Mouse (Mus musculus): ENCODE data around the gene Trim59. TPM values are rescaled to one million over a fixed set of nuclear protein-coding genes. Genes with fewer than 3 reads are reported as not detected.
"Not testable (repeated sequence)": the region's sequence is repeated elsewhere in the genome, so short reads cannot be mapped to it uniquely, and the experiment has no call there.

The Trim59 gene
- polyA plus RNA-seq, 1 experiment from 2014 or later, result 243 TPM

DNA sequence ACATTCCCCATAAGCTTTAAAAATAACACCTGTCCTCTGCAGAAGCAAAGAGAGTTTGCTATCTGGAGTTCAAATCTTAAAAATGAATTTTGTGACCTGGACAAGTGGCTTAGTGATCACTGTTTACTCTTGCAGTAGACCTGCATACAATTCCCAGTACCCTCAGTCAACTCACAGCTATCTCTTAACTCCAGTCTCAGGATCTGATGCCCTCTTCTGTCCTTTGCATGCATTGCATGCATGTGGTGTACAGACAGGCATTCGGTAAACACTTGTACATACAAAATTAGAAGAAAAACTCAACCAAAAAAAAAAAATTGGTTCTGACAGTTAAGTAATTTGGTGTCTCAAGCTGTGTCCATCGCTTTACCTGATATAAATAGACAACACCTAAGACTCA, 24.3 kb downstream of the Trim59 start:
- H3K9me3 ChIP-seq (ENCODE audit: control insufficient read depth, low read length), result no peaks in the 10 kb centered on the region
- peaks cover 14% of the 10 kb centered on the region for H3K36me3 ChIP-seq (ENCODE audit: control insufficient read depth, insufficient read depth, low read length)
- WGBS, result 91% methylated on average over 2 of the region's 2 CpGs
- H3K4me1 ChIP-seq (replicated peaks; ENCODE audit: control insufficient read depth, insufficient read depth, low read length), result no peaks in the 10 kb centered on the region
- no peaks in the 10 kb centered on the region for H3K27me3 ChIP-seq (ENCODE audit: control insufficient read depth, insufficient read depth, low read length)
- no peak overlapping the region for H3K4me2 ChIP-seq (ENCODE audit: low read depth, low read length, severe bottlenecking)
- no peak overlapping the region for H3K27ac ChIP-seq (ENCODE audit: low read depth, low read length)
- no peak overlapping the region for H3K4me3 ChIP-seq (ENCODE audit: low read depth, low read length)
- no peak overlapping the region for H3K9ac ChIP-seq (ENCODE audit: low read length)
- no peak for DNase-seq (ENCODE audit: low spot score)
- no peak for ATAC-seq (replicated peaks; ENCODE audit: low FRiP score)

DNA sequence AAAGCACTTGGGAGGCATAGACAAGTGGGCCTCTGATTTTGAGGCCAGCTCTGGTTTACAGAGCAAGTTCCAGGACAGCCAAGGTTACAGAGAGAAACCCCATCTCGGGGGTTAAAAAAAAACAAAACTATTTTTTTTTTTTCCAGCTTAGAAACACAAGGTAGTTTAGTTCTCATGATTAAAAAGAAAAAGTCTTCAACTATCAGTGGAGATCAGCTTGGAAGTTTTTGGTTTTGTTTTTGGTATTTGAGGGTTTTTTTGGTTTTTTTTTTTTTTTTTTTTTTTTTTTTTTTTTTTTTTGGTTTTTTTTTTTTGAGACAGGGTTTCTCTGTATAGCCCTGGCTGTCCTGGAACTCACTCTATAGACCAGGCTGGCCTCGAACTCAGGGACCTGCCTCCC, 25.9 kb downstream of the Trim59 start:
- H3K4me2 ChIP-seq (ENCODE audit: low read depth, low read length, severe bottlenecking); H3K4me3 ChIP-seq (ENCODE audit: low read depth, low read length); DNase-seq (ENCODE audit: low spot score); H3K4me1 ChIP-seq (replicated peaks; ENCODE audit: control insufficient read depth, insufficient read depth, low read length); H3K27ac ChIP-seq (ENCODE audit: low read depth, low read length); H3K27me3 ChIP-seq (ENCODE audit: control insufficient read depth, insufficient read depth, low read length); H3K9me3 ChIP-seq (ENCODE audit: control insufficient read depth, low read length); ATAC-seq (replicated peaks; ENCODE audit: low FRiP score); H3K9ac ChIP-seq (ENCODE audit: low read length): not testable (repeated sequence)
- peaks cover 14% of the 10 kb centered on the region for H3K36me3 ChIP-seq (ENCODE audit: control insufficient read depth, insufficient read depth, low read length)
- 96% methylated on average over 2 of the region's 2 CpGs for WGBS

DNA sequence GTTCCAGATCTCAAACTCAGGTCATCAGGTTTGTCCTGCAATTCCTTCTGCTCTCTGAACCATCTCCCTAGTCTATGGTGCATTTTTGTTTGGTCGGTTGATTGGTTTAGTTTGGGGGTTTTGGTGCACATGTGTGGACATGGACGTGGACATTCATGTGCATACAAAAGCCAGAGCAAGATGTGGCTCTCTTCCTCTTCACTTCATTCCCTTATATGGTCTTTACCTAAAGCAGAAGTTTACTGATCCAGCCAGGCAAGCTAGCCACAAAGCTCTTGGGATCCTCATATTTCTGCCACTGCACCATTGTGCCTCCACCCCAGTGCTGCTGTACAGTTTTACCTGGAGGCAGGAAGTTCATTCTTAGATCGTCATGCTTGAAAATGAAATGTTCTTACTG, 27.4 kb downstream of the Trim59 start:
- WGBS, result 91% methylated on average over 3 of the region's 3 CpGs
- H3K36me3 ChIP-seq (ENCODE audit: control insufficient read depth, insufficient read depth, low read length), result peaks cover 12% of the 10 kb centered on the region

DNA sequence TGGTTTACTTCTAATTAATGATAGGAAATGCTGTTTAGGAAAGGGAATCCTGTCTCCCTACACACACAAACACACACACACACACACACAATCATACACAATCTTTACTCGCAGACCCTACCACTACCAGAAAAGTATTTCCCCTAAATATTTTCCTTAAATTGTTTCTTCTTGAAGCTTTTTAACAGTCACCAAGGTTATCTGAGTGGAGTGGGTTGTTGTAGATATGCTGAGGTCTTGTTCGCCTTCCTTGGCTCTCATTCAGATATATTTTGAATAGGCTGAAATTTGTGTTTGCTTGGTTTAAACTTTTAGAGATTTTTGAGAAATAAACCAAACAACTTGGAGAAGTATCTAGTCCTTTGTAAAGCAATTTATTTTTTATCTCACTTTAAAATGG, 35.7 kb downstream of the Trim59 start:
- Histone ChIP-seq H3K27ac (ENCODE audit: low read depth, low read length) (no peak overlapping the region), H3K4me1 (replicated peaks; ENCODE audit: control insufficient read depth, insufficient read depth, low read length) (no peaks in the 10 kb centered on the region), H3K9me3 (ENCODE audit: control insufficient read depth, low read length) (no peaks in the 10 kb centered on the region), H3K36me3 (ENCODE audit: control insufficient read depth, insufficient read depth, low read length) (no peaks in the 10 kb centered on the region; the same call in 1 of the 2 replicates), H3K9ac (ENCODE audit: low read length) (no peak overlapping the region), H3K27me3 (ENCODE audit: control insufficient read depth, insufficient read depth, low read length) (no peaks in the 10 kb centered on the region), H3K4me2 (ENCODE audit: low read depth, low read length, severe bottlenecking) (no peak overlapping the region), H3K4me3 (ENCODE audit: low read depth, low read length) (no peak overlapping the region)
- DNase-seq (ENCODE audit: low spot score), result no peak
- WGBS, result 95% methylated on average over 2 of the region's 2 CpGs
- ATAC-seq (replicated peaks; ENCODE audit: low FRiP score), result no peak

More for the DNA sequence above, 27.4 kb downstream of the Trim59 start:
- no peaks in the 10 kb centered on the region for H3K27me3 ChIP-seq (ENCODE audit: control insufficient read depth, insufficient read depth, low read length)
- H3K4me2 ChIP-seq (ENCODE audit: low read depth, low read length, severe bottlenecking), result no peak overlapping the region
- no peaks in the 10 kb centered on the region for H3K9me3 ChIP-seq (ENCODE audit: control insufficient read depth, low read length)
- DNase-seq (ENCODE audit: low spot score), result no peak
- no peak for ATAC-seq (replicated peaks; ENCODE audit: low FRiP score)
- no peaks in the 10 kb centered on the region for H3K4me1 ChIP-seq (replicated peaks; ENCODE audit: control insufficient read depth, insufficient read depth, low read length)
- no peak overlapping the region for H3K4me3 ChIP-seq (ENCODE audit: low read depth, low read length)
- no peak overlapping the region for H3K27ac ChIP-seq (ENCODE audit: low read depth, low read length)
- no peak overlapping the region for H3K9ac ChIP-seq (ENCODE audit: low read length)

DNA sequence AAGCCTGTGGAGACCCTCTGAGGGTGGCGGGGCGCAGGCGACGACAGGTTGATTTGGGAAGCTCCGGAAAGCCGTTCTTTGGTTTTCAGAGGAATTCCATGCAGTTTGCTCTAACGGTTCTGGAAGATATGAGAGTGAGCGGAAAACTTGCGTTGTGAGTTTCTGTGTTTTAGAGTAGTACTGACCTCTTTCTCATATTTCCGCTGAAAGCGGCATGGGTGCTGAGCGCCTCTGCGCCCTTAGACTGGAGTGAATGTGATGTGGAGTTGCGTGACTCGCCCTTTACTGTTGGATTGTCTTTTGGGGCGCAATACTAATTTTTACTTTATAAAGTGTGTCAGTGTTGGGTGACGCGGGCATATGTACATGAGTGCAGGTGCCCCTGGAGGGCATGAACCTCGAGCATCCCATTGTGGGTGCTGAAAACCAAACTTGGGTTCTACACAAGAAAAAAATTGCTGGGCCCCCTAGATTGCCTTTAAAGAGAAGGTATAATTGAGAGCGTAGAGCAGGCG, 38.3 kb downstream of the Trim59 start:
- 8% methylated on average over 21 of the region's 21 CpGs for WGBS
- H3K4me2 ChIP-seq (ENCODE audit: low read depth, low read length, severe bottlenecking), result peak overlapping the region; percentile 81
- H3K27ac ChIP-seq (ENCODE audit: low read depth, low read length), result no peak overlapping the region
- no peaks in the 10 kb centered on the region for H3K27me3 ChIP-seq (ENCODE audit: control insufficient read depth, insufficient read depth, low read length)
- DNase-seq (ENCODE audit: low spot score), result no peak
- H3K4me1 ChIP-seq (replicated peaks; ENCODE audit: control insufficient read depth, insufficient read depth, low read length), result no peaks in the 10 kb centered on the region
- no peaks in the 10 kb centered on the region for H3K9me3 ChIP-seq (ENCODE audit: control insufficient read depth, low read length)
- H3K36me3 ChIP-seq (ENCODE audit: control insufficient read depth, insufficient read depth, low read length), result no peaks in the 10 kb centered on the region; the same call in 1 of the 2 replicates
- no peak for ATAC-seq (replicated peaks; ENCODE audit: low FRiP score)
- H3K4me3 ChIP-seq (ENCODE audit: low read depth, low read length), result peak overlapping the region; percentile 99
- peak overlapping the region; percentile 95 for H3K9ac ChIP-seq (ENCODE audit: low read length)

DNA sequence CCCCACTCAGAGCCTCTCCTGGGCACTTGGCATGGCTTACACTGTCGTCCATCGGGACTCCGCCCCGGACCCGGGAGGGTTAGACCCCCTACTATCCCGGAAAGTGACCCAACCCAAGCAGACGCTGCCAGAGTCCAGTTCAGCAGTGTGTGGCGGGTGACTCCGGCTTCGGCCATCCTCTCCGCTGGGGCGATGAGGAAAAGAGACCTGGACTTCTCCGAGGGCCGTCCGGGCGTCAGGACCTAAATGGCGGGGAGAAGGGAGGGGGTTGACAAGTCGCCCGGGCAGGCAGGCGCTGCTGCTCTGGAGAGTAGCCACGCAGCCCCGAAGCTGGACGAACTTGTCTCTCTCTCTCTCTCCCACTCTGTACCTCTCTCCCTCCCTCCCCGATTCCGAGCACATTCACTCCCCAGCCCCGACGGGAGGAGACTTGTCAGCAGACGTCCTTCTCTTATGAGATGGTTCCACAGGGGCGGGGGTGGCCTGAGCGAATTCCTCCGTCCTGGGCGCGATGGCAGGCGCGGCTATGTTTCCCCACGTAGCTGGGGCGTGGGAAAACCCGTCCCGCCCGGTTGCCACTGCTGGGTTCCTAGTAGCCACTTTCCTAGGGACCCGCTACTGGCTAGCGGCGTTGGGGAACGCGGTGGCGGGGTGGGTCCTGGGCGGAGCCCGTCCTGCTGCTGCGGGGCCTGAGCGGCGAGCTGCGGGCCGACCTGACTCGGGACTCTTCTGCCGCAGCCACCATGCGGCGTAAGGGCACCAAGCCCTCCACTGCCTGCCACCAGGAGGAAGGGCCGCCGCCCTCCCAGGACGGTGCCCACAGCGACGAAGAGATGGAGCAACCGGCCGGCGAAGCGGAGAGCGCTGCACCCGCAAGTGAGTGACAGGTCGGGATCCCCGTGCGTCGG, 39.0 kb downstream of the Trim59 start:
- WGBS, result under 1% methylated on average over 72 of the region's 72 CpGs
- DNase-seq (ENCODE audit: low spot score) (peak; percentile 81), ATAC-seq (replicated peaks; ENCODE audit: low FRiP score) (peak; percentile 78)
- Histone ChIP-seq H3K9me3 (ENCODE audit: control insufficient read depth, low read length) (no peaks in the 10 kb centered on the region), H3K27ac (ENCODE audit: low read depth, low read length) (peak overlapping the region; percentile 90), H3K4me1 (replicated peaks; ENCODE audit: control insufficient read depth, insufficient read depth, low read length) (no peaks in the 10 kb centered on the region), H3K9ac (ENCODE audit: low read length) (peak overlapping the region; percentile 95), H3K4me2 (ENCODE audit: low read depth, low read length, severe bottlenecking) (peak overlapping the region; percentile 81), H3K27me3 (ENCODE audit: control insufficient read depth, insufficient read depth, low read length) (no peaks in the 10 kb centered on the region), H3K4me3 (ENCODE audit: low read depth, low read length) (peak overlapping the region; percentile 99), H3K36me3 (ENCODE audit: control insufficient read depth, insufficient read depth, low read length) (no peaks in the 10 kb centered on the region; the same call in 1 of the 2 replicates)

DNA sequence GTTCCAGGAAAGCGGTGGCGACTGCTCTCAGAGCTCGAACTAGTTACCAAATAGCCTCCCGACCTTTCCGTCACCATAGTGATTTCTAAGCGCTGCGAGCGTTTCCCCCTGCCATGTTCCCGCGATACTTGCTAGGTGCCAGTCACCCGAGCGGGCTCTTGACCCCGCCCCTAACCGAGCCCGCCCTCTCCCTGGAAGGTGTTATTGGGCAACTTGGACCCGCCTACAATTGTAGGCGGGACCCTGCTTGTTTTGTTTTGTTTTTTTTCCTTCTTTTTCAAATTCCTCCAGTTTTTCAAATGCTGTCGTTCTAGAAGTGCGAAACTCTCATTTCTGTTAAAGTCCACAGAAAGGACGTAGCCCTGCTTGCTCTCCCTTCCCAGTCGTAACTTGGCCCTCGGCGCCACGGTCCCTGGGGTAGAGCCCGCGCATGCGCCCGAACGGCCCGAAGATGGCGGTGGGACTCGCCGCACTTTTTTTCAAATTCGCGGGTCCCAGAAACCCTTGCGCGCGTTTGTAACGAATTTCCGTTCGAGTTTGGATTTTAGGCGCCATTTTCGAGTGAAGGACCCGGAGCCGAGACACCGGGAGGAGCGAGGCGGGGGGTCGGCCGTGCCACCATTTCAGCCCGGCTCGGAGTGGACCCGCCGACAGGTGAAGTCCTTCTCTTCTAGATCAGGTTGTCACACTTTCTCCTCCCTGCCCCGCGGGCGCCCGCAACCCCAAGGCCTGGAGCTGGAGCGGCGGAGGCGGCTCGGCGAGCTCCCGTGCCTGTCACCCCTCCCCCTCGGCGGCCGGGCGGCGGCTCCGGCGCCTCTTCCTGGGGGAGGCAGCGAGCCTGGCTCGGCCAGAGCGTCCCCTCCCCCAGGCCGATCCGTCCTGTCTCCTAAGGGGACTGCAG, 39.9 kb downstream of the Trim59 start, which contains the start of the genes Ift80 and Smc4:
Ift80 (minus strand) TSS at position 134 of the 901 bp plus-strand sequence.
Smc4 (plus strand) TSS at position 302 of the 901 bp plus-strand sequence.
- H3K27ac ChIP-seq (ENCODE audit: low read depth, low read length), result peak within 1 kb of the TSS; percentile 90
- no peaks in the 10 kb centered on the region; the same call in 1 of the 2 replicates for H3K36me3 ChIP-seq (ENCODE audit: control insufficient read depth, insufficient read depth, low read length)
- H3K9ac ChIP-seq (ENCODE audit: low read length), result peak within 1 kb of the TSS; percentile 95
- no peaks in the 10 kb centered on the region for H3K9me3 ChIP-seq (ENCODE audit: control insufficient read depth, low read length)
- no peaks in the 10 kb centered on the region for H3K4me1 ChIP-seq (replicated peaks; ENCODE audit: control insufficient read depth, insufficient read depth, low read length)
- peak within 1 kb of the TSS; percentile 81 for H3K4me2 ChIP-seq (ENCODE audit: low read depth, low read length, severe bottlenecking)
- ATAC-seq (replicated peaks; ENCODE audit: low FRiP score) (peak; percentile 93), DNase-seq (ENCODE audit: low spot score) (peak; percentile 98)
- no peaks in the 10 kb centered on the region for H3K27me3 ChIP-seq (ENCODE audit: control insufficient read depth, insufficient read depth, low read length)
- WGBS, result under 1% methylated on average over 70 of the region's 76 CpGs
- peak within 1 kb of the TSS; percentile 99 for H3K4me3 ChIP-seq (ENCODE audit: low read depth, low read length)

DNA sequence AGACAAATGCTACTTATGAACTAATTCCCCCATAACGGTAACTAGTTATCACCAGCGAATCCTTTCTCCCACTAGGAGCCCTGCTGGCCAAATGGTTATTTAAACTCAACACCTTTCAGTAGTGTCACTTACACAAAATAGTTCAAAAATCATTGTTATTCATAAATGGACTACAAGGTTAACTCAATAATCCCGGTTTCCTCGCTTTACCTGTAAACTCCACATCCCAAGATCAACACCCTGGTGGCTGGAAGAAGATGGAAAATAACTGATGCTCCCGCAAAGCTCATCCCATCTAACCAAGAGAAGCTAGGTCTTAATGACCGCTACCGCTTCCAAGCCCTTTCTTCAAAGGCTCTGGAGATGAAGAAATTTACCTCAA, 40.5 kb downstream of the Trim59 start:
- peak overlapping the region; percentile 95 for H3K9ac ChIP-seq (ENCODE audit: low read length)
- H3K27ac ChIP-seq (ENCODE audit: low read depth, low read length), result peak overlapping the region; percentile 90
- H3K4me3 ChIP-seq (ENCODE audit: low read depth, low read length), result peak overlapping the region; percentile 99
- H3K36me3 ChIP-seq (ENCODE audit: control insufficient read depth, insufficient read depth, low read length), result no peaks in the 10 kb centered on the region
- H3K4me1 ChIP-seq (replicated peaks; ENCODE audit: control insufficient read depth, insufficient read depth, low read length), result no peaks in the 10 kb centered on the region
- no peaks in the 10 kb centered on the region for H3K27me3 ChIP-seq (ENCODE audit: control insufficient read depth, insufficient read depth, low read length)
- 1% methylated on average over 7 of the region's 7 CpGs for WGBS
- peak overlapping the region; percentile 47 for H3K4me2 ChIP-seq (ENCODE audit: low read depth, low read length, severe bottlenecking)
- peak; percentile 45 for ATAC-seq (replicated peaks; ENCODE audit: low FRiP score)
- no peaks in the 10 kb centered on the region for H3K9me3 ChIP-seq (ENCODE audit: control insufficient read depth, low read length)
- DNase-seq (ENCODE audit: low spot score), result no peak
